Mouse (Mus musculus): ENCODE measurements around the gene 6030468B19Rik. TPM values are rescaled to one million over a fixed set of nuclear protein-coding genes. Genes with fewer than 3 reads are reported as not detected.

The 6030468B19Rik gene
- 7.6 and 7.9 TPM in 2 replicates for polyA plus RNA-seq (2012; rRNA removed)

GRCm38 (mm10) chr11:117797511-117798159 lies at the start of gene 6030468B19Rik:
Gene 6030468B19Rik (plus strand): TSS chr11:117797660.
- H3K27ac ChIP-seq (ENCODE audit: insufficient read depth, low read length), result peak within 1 kb of the TSS; percentile 91
- H3K4me1 ChIP-seq (ENCODE audit: control insufficient read depth, insufficient read depth, insufficient read length), result peaks cover 34% of the 10 kb centered on the region
- no peak for DNase-seq (ENCODE audit: low read depth in 1 of 2, low spot score in 2 of 2)
- no peaks in the 10 kb centered on the region for H3K36me3 ChIP-seq (ENCODE audit: control insufficient read depth, insufficient read depth, low read length)
- TF ChIP-seq CTCF (IDR thresholded peaks at IDR 0.05; ENCODE audit: extremely low read depth, insufficient read depth, insufficient read length, insufficient replicate concordance) (no peak), POLR2A (IDR thresholded peaks at IDR 0.05; ENCODE audit: low read depth, low read length) (no peak)
- no peaks in the 10 kb centered on the region for H3K27me3 ChIP-seq (ENCODE audit: control insufficient read depth, insufficient read depth, low read length)
- WGBS, result 63% methylated on average over 9 of the region's 9 CpGs
- H3K4me3 ChIP-seq (ENCODE audit: extremely low read depth, insufficient read depth, insufficient read length), result peak within 1 kb of the TSS; percentile 41; the same call in 1 of the 2 replicates

GRCm38 (mm10) chr11:117748628-117749027 lies 48.8 kb upstream of the 6030468B19Rik start:
- no peaks in the 10 kb centered on the region for H3K4me1 ChIP-seq (ENCODE audit: control insufficient read depth, insufficient read depth, insufficient read length)
- H3K27ac ChIP-seq (ENCODE audit: insufficient read depth, low read length), result no peak overlapping the region
- TF ChIP-seq POLR2A (IDR thresholded peaks at IDR 0.05; ENCODE audit: low read depth, low read length), result no peak
- no peak for TF ChIP-seq CTCF (IDR thresholded peaks at IDR 0.05; ENCODE audit: extremely low read depth, insufficient read depth, insufficient read length, insufficient replicate concordance)
- H3K36me3 ChIP-seq (ENCODE audit: control insufficient read depth, insufficient read depth, low read length), result peaks cover 53% of the 10 kb centered on the region
- H3K27me3 ChIP-seq (ENCODE audit: control insufficient read depth, insufficient read depth, low read length), result no peaks in the 10 kb centered on the region
- DNase-seq (ENCODE audit: low read depth in 1 of 2, low spot score in 2 of 2), result no peak
- 92% methylated on average over 4 of the region's 4 CpGs for WGBS
- H3K4me3 ChIP-seq (ENCODE audit: extremely low read depth, insufficient read depth, insufficient read length), result no peak overlapping the region

GRCm38 (mm10) chr11:117749414-117749813 lies 48.0 kb upstream of the 6030468B19Rik start:
- H3K4me1 ChIP-seq (ENCODE audit: control insufficient read depth, insufficient read depth, insufficient read length), result no peaks in the 10 kb centered on the region
- no peak for DNase-seq (ENCODE audit: low read depth in 1 of 2, low spot score in 2 of 2)
- no peak overlapping the region for H3K4me3 ChIP-seq (ENCODE audit: extremely low read depth, insufficient read depth, insufficient read length)
- 88% methylated on average over 10 of the region's 10 CpGs for WGBS
- no peak overlapping the region for H3K27ac ChIP-seq (ENCODE audit: insufficient read depth, low read length)
- no peaks in the 10 kb centered on the region for H3K27me3 ChIP-seq (ENCODE audit: control insufficient read depth, insufficient read depth, low read length)
- TF ChIP-seq POLR2A (IDR thresholded peaks at IDR 0.05; ENCODE audit: low read depth, low read length), result no peak
- TF ChIP-seq CTCF (IDR thresholded peaks at IDR 0.05; ENCODE audit: extremely low read depth, insufficient read depth, insufficient read length, insufficient replicate concordance), result no peak
- H3K36me3 ChIP-seq (ENCODE audit: control insufficient read depth, insufficient read depth, low read length), result peaks cover 54% of the 10 kb centered on the region

- 90% methylated on average over 6 of the region's 6 CpGs for WGBS
- TF ChIP-seq CTCF (IDR thresholded peaks at IDR 0.05; ENCODE audit: extremely low read depth, insufficient read depth, insufficient read length, insufficient replicate concordance) (no peak), POLR2A (IDR thresholded peaks at IDR 0.05; ENCODE audit: low read depth, low read length) (no peak)
- H3K4me3 ChIP-seq (ENCODE audit: extremely low read depth, insufficient read depth, insufficient read length), result no peak overlapping the region
- DNase-seq (ENCODE audit: low read depth in 1 of 2, low spot score in 2 of 2), result no peak
- H3K27me3 ChIP-seq (ENCODE audit: control insufficient read depth, insufficient read depth, low read length), result no peaks in the 10 kb centered on the region
- H3K36me3 ChIP-seq (ENCODE audit: control insufficient read depth, insufficient read depth, low read length), result peaks cover 60% of the 10 kb centered on the region
- no peaks in the 10 kb centered on the region for H3K4me1 ChIP-seq (ENCODE audit: control insufficient read depth, insufficient read depth, insufficient read length)
- no peak overlapping the region for H3K27ac ChIP-seq (ENCODE audit: insufficient read depth, low read length)
Observed at GRCm38 (mm10) chr11:117751544-117751943, 45.9 kb upstream of the 6030468B19Rik start.

- no peak for DNase-seq (ENCODE audit: low read depth in 1 of 2, low spot score in 2 of 2)
- H3K27me3 ChIP-seq (ENCODE audit: control insufficient read depth, insufficient read depth, low read length), result no peaks in the 10 kb centered on the region
- no peak overlapping the region for H3K27ac ChIP-seq (ENCODE audit: insufficient read depth, low read length)
- no peak overlapping the region for H3K4me3 ChIP-seq (ENCODE audit: extremely low read depth, insufficient read depth, insufficient read length)
- H3K36me3 ChIP-seq (ENCODE audit: control insufficient read depth, insufficient read depth, low read length), result peaks cover 62% of the 10 kb centered on the region
- 95% methylated on average over 7 of the region's 7 CpGs for WGBS
- TF ChIP-seq CTCF (IDR thresholded peaks at IDR 0.05; ENCODE audit: extremely low read depth, insufficient read depth, insufficient read length, insufficient replicate concordance) (no peak), POLR2A (IDR thresholded peaks at IDR 0.05; ENCODE audit: low read depth, low read length) (no peak)
- H3K4me1 ChIP-seq (ENCODE audit: control insufficient read depth, insufficient read depth, insufficient read length), result no peaks in the 10 kb centered on the region
Observed at GRCm38 (mm10) chr11:117755891-117756290, 41.6 kb upstream of the 6030468B19Rik start.

- Histone ChIP-seq H3K4me3 (ENCODE audit: extremely low read depth, insufficient read depth, insufficient read length) (no peak overlapping the region), H3K36me3 (ENCODE audit: control insufficient read depth, insufficient read depth, low read length) (peaks cover 51% of the 10 kb centered on the region), H3K4me1 (ENCODE audit: control insufficient read depth, insufficient read depth, insufficient read length) (peaks cover 4% of the 10 kb centered on the region; the same call in 1 of the 2 replicates), H3K27me3 (ENCODE audit: control insufficient read depth, insufficient read depth, low read length) (no peaks in the 10 kb centered on the region), H3K27ac (ENCODE audit: insufficient read depth, low read length) (no peak overlapping the region)
- WGBS, result 95% methylated on average over 10 of the region's 10 CpGs
- DNase-seq (ENCODE audit: low read depth in 1 of 2, low spot score in 2 of 2), result no peak
- TF ChIP-seq CTCF (IDR thresholded peaks at IDR 0.05; ENCODE audit: extremely low read depth, insufficient read depth, insufficient read length, insufficient replicate concordance), result no peak
- TF ChIP-seq POLR2A (IDR thresholded peaks at IDR 0.05; ENCODE audit: low read depth, low read length), result no peak
Observed at GRCm38 (mm10) chr11:117759267-117759666, 38.2 kb upstream of the 6030468B19Rik start.

Measured in spleen, adult 2 months (tissue).